Mouse (Mus musculus): ENCODE measurements around the gene Pin1.

- TF ChIP-seq CTCF (IDR thresholded peaks at IDR 0.05; ENCODE audit: low read depth, low read length) (no peak), POLR2A (IDR thresholded peaks at IDR 0.05; ENCODE audit: extremely low read depth, insufficient read depth, low read length) (no peak)
These were observed 13.2 kb downstream of the Pin1 start for GRCm38 (mm10) chr9:20664982-20665637.
